13 mouse cellular contexts compared by ENCODE assay signal in genomic region chr11:101148751-101149150, GRCm38 (mm10). TPM values are rescaled to one million over a fixed set of nuclear protein-coding genes. Genes with fewer than 3 reads are reported as not detected.
DNase-seq lines count a peak whose midpoint lies in the region; ATAC-seq and TF ChIP-seq lines count a peak whose summit lies in the region.
"Had no signal": no experiment of that assay in that cellular context is flagged by ENCODE, and none has a peak within 500 bp of the region (broad histone marks: within the 10 kb centered on the region; RNA-seq: fewer than 3 reads in every experiment).

No protein-coding gene starts in this region.

- no peak overlapping the region for H3K4me3 ChIP-seq in heart, adult 2 months
- H3K4me3 ChIP-seq in heart, embryonic 11.5 days (ENCODE audit: low read depth, low read length): no peak overlapping the region
- H3K4me3 ChIP-seq in lung, embryonic 16.5 days (ENCODE audit: low read length): no peak overlapping the region
- H3K4me3 ChIP-seq in hindbrain, embryonic 16.5 days (ENCODE audit: low read length): no peak overlapping the region
- H3K4me3 ChIP-seq in stomach, embryonic 14.5 days (ENCODE audit: low read depth, low read length): no peak overlapping the region
- H3K4me3 ChIP-seq: forebrain, embryonic 12.5 days; liver, embryonic 12.5 days had no signal

- H3K9me3 ChIP-seq in heart, embryonic 11.5 days (replicated peaks; ENCODE audit: control insufficient read depth, low read length): no peaks in the 10 kb centered on the region
- no peaks in the 10 kb centered on the region for H3K9me3 ChIP-seq in lung, embryonic 16.5 days (ENCODE audit: control insufficient read depth, low read length)
- H3K9me3 ChIP-seq in hindbrain, embryonic 16.5 days (ENCODE audit: control insufficient read depth, low read length): no peaks in the 10 kb centered on the region
- no peaks in the 10 kb centered on the region for H3K9me3 ChIP-seq in stomach, embryonic 14.5 days (ENCODE audit: control insufficient read depth, low read depth, low read length)
- H3K9me3 ChIP-seq: forebrain, embryonic 12.5 days; liver, embryonic 12.5 days had no signal

- no peaks in the 10 kb centered on the region for H3K79me2 ChIP-seq in heart, adult 2 months (replicated peaks; ENCODE audit: control insufficient read depth, insufficient read depth, low read length)

- H3K36me3 ChIP-seq in heart, adult 2 months (ENCODE audit: control insufficient read depth, insufficient read depth, low read length): no peaks in the 10 kb centered on the region
- no peaks in the 10 kb centered on the region for H3K36me3 ChIP-seq in heart, embryonic 11.5 days (ENCODE audit: control insufficient read depth, insufficient read depth, low read length)
- no peaks in the 10 kb centered on the region for H3K36me3 ChIP-seq in lung, embryonic 16.5 days (ENCODE audit: control insufficient read depth, insufficient read depth, low read length)
- H3K36me3 ChIP-seq in hindbrain, embryonic 16.5 days (ENCODE audit: control insufficient read depth, insufficient read depth, low read length): no peaks in the 10 kb centered on the region
- H3K36me3 ChIP-seq in stomach, embryonic 14.5 days (ENCODE audit: control insufficient read depth, insufficient read depth, low read length): no peaks in the 10 kb centered on the region
- H3K36me3 ChIP-seq: forebrain, embryonic 12.5 days; liver, embryonic 12.5 days had no signal

- WGBS in heart, adult 2 months: 81% methylated on average over 10 of the region's 10 CpGs
- WGBS in heart, embryonic 11.5 days (ENCODE audit: insufficient replicate concordance): 67% methylated on average over 10 of the region's 10 CpGs
- 66% methylated on average over 10 of the region's 10 CpGs for WGBS in lung, embryonic 16.5 days
- 68% methylated on average over 10 of the region's 10 CpGs for WGBS in hindbrain, embryonic 16.5 days
- 53% methylated on average over 10 of the region's 10 CpGs for WGBS in stomach, embryonic 14.5 days

- intact Hi-C loops in heart, adult 2 months (cut with DNase I): no loop called here

- H3K4me1 ChIP-seq in heart, adult 2 months (ENCODE audit: control insufficient read depth, insufficient read depth, low read length): no peaks in the 10 kb centered on the region
- H3K4me1 ChIP-seq in heart, embryonic 11.5 days (ENCODE audit: control insufficient read depth, insufficient read depth, low read length): peaks cover 9% of the 10 kb centered on the region
- peaks cover 16% of the 10 kb centered on the region for H3K4me1 ChIP-seq in lung, embryonic 16.5 days (replicated peaks; ENCODE audit: control insufficient read depth, insufficient read depth, low read length)
- H3K4me1 ChIP-seq in hindbrain, embryonic 16.5 days (ENCODE audit: control insufficient read depth, insufficient read depth, low read depth, low read length): peaks cover 9% of the 10 kb centered on the region
- H3K4me1 ChIP-seq in stomach, embryonic 14.5 days (ENCODE audit: control insufficient read depth, insufficient read depth, low read length): peaks cover 18% of the 10 kb centered on the region
- H3K4me1 ChIP-seq: liver, embryonic 12.5 days had no signal

- no peak for TF ChIP-seq POLR2A in heart, adult 2 months (IDR thresholded peaks at IDR 0.05; ENCODE audit: insufficient read depth, low read depth, low read length)

- ATAC-seq in heart, embryonic 11.5 days (replicated peaks; ENCODE audit: insufficient number of reproducible peaks, low FRiP score, low TSS enrichment): no peak
- no peak for ATAC-seq in lung, embryonic 16.5 days (ENCODE audit: low read depth)
- ATAC-seq in hindbrain, embryonic 16.5 days: no peak
- no peak for ATAC-seq in stomach, embryonic 14.5 days (ENCODE audit: insufficient number of reproducible peaks, insufficient read depth, low FRiP score, low read depth)
- no peak for ATAC-seq in inflammation-experienced regulatory T-cells, adult 6 months
- ATAC-seq: liver, embryonic 12.5 days had no signal

- DNase-seq in heart, adult 2 months: no peak
- no peak for DNase-seq in lung, postnatal 10 days
- DNase-seq in adrenal gland, postnatal 10 days: no peak
- DNase-seq: cerebellum, postnatal 25 days had no signal

- peak overlapping the region; percentile 54 for H3K27ac ChIP-seq in heart, adult 2 months
- no peak overlapping the region for H3K27ac ChIP-seq in heart, embryonic 11.5 days (ENCODE audit: low read depth, low read length)
- H3K27ac ChIP-seq in lung, embryonic 16.5 days (ENCODE audit: low read length): peak overlapping the region; percentile 63
- H3K27ac ChIP-seq in hindbrain, embryonic 16.5 days (ENCODE audit: low read depth, low read length): peak overlapping the region; percentile 14; the same call in 1 of the 2 replicates
- peak overlapping the region; percentile 86 for H3K27ac ChIP-seq in stomach, embryonic 14.5 days (ENCODE audit: low read length)
- H3K27ac ChIP-seq: liver, embryonic 12.5 days had no signal

- no peak for TF ChIP-seq CTCF in heart, adult 2 months (IDR thresholded peaks at IDR 0.05)

- no peaks in the 10 kb centered on the region for H3K27me3 ChIP-seq in heart, adult 2 months (ENCODE audit: control insufficient read depth, insufficient read depth, low read length)
- H3K27me3 ChIP-seq in heart, embryonic 11.5 days (ENCODE audit: control insufficient read depth, insufficient read depth, low read length): no peaks in the 10 kb centered on the region
- H3K27me3 ChIP-seq in lung, embryonic 16.5 days (ENCODE audit: control insufficient read depth, insufficient read depth, low read depth, low read length): no peaks in the 10 kb centered on the region
- H3K27me3 ChIP-seq in hindbrain, embryonic 16.5 days (replicated peaks; ENCODE audit: control insufficient read depth, insufficient read depth, low read length): no peaks in the 10 kb centered on the region
- H3K27me3 ChIP-seq in stomach, embryonic 14.5 days (ENCODE audit: control insufficient read depth, insufficient read depth, low read length): no peaks in the 10 kb centered on the region
- H3K27me3 ChIP-seq: forebrain, embryonic 12.5 days had no signal

- no peak overlapping the region for H3K4me2 ChIP-seq in heart, embryonic 11.5 days
- H3K4me2 ChIP-seq in lung, embryonic 16.5 days (ENCODE audit: low read depth, low read length): no peak overlapping the region
- no peak overlapping the region for H3K4me2 ChIP-seq in hindbrain, embryonic 16.5 days (ENCODE audit: low read length)
- peak overlapping the region; percentile 6; the same call in 1 of the 2 replicates for H3K4me2 ChIP-seq in stomach, embryonic 14.5 days (replicated peaks; ENCODE audit: low read depth, low read length)
- H3K4me2 ChIP-seq: forebrain, embryonic 12.5 days; liver, embryonic 12.5 days had no signal

- no peak overlapping the region for H3K9ac ChIP-seq in heart, adult 2 months (ENCODE audit: low read depth, low read length)
- H3K9ac ChIP-seq in heart, embryonic 11.5 days (ENCODE audit: low read depth, low read length): no peak overlapping the region
- H3K9ac ChIP-seq in lung, embryonic 16.5 days (ENCODE audit: low read length): peak overlapping the region; percentile 44; the same call in 1 of the 2 replicates
- no peak overlapping the region for H3K9ac ChIP-seq in hindbrain, embryonic 16.5 days (ENCODE audit: low read depth, low read length)
- no peak overlapping the region for H3K9ac ChIP-seq in stomach, embryonic 14.5 days (replicated peaks; ENCODE audit: low read depth, low read length)
- H3K9ac ChIP-seq: forebrain, embryonic 12.5 days; liver, embryonic 12.5 days had no signal

- no peak for TF ChIP-seq EP300 in heart, adult 2 months (IDR thresholded peaks at IDR 0.05; ENCODE audit: insufficient read depth, low read depth, low read length)

RNA-seq across cellular contexts. Expression of gene Tubg2, which starts 7.0 kb away (rescaled TPM):
- 1 to 10 TPM; 3.5 TPM for total RNA-seq in heart, adult 2 months (2021)
- polyA plus RNA-seq in heart, adult 2 months (2012; rRNA removed): 2.1 and 2.9 TPM in 2 replicates
- 4.3 TPM in 2 replicates for polyA plus RNA-seq in heart, embryonic 11.5 days (2014; fragmentation: Nextera tagmentation; extraction: Ambion mirVana)
- 3.1 TPM in 2 replicates for polyA plus RNA-seq in lung, embryonic 16.5 days (2015; fragmentation: Nextera tagmentation; extraction: Ambion mirVana)
- 56.9 and 60.3 TPM in 2 replicates for polyA plus RNA-seq in hindbrain, embryonic 16.5 days (2015; fragmentation: Nextera tagmentation; extraction: Ambion mirVana)
- 3.6 and 4.5 TPM in 2 replicates for polyA plus RNA-seq in stomach, embryonic 14.5 days (2014; fragmentation: Nextera tagmentation; extraction: Ambion mirVana)
- 1 to 10 TPM; 1.2 to 1.8 (median 1.5) TPM for polyA plus RNA-seq in inflammation-experienced regulatory T-cells, adult 6 months (2017; shearing (Covaris generic))
- total RNA-seq in adrenal gland, postnatal 10 days (2021): 1 to 10 TPM; 6.9 to 7.2 TPM
- total RNA-seq: monocyte, adult 5-6 weeks had no signal

RNA-seq across cellular contexts. Expression of gene Cntnap1, which starts 21.6 kb away (rescaled TPM):
- 1 to 10 TPM; 1.3 to 1.5 TPM for total RNA-seq in heart, adult 2 months (2021)
- 3.1 and 4.0 TPM in 2 replicates for polyA plus RNA-seq in heart, adult 2 months (2012; rRNA removed)
- polyA plus RNA-seq in heart, embryonic 11.5 days (2014; fragmentation: Nextera tagmentation; extraction: Ambion mirVana): 0.46 and 0.70 TPM in 2 replicates
- 1.1 and 1.2 TPM in 2 replicates for polyA plus RNA-seq in lung, embryonic 16.5 days (2015; fragmentation: Nextera tagmentation; extraction: Ambion mirVana)
- polyA plus RNA-seq in hindbrain, embryonic 16.5 days (2015; fragmentation: Nextera tagmentation; extraction: Ambion mirVana): 8.7 and 11.2 TPM in 2 replicates
- 2.1 and 2.2 TPM in 2 replicates for polyA plus RNA-seq in stomach, embryonic 14.5 days (2014; fragmentation: Nextera tagmentation; extraction: Ambion mirVana)
- polyA plus RNA-seq in inflammation-experienced regulatory T-cells, adult 6 months (2017; shearing (Covaris generic)): under 1 TPM in 2 of 3 experiments, not detected in 1; 0.09 to 0.15 TPM
- total RNA-seq in adrenal gland, postnatal 10 days (2021): 10 to 100 TPM; 12.1 to 15.9 TPM

RNA-seq across cellular contexts. Expression of gene Plekhh3, which starts 22.4 kb away (rescaled TPM):
- 10 to 100 TPM; 14.3 to 28.1 TPM for total RNA-seq in heart, adult 2 months (2021)
- 24.4 and 26.7 TPM in 2 replicates for polyA plus RNA-seq in heart, adult 2 months (2012; rRNA removed)
- 6.2 TPM in 2 replicates for polyA plus RNA-seq in heart, embryonic 11.5 days (2014; fragmentation: Nextera tagmentation; extraction: Ambion mirVana)
- 17.0 and 17.1 TPM in 2 replicates for polyA plus RNA-seq in lung, embryonic 16.5 days (2015; fragmentation: Nextera tagmentation; extraction: Ambion mirVana)
- polyA plus RNA-seq in hindbrain, embryonic 16.5 days (2015; fragmentation: Nextera tagmentation; extraction: Ambion mirVana): 9.3 and 9.5 TPM in 2 replicates
- polyA plus RNA-seq in stomach, embryonic 14.5 days (2014; fragmentation: Nextera tagmentation; extraction: Ambion mirVana): 25.6 and 26.0 TPM in 2 replicates
- polyA plus RNA-seq in inflammation-experienced regulatory T-cells, adult 6 months (2017; shearing (Covaris generic)): not detected
- total RNA-seq in adrenal gland, postnatal 10 days (2021): 10 to 100 TPM; 26.2 to 40.8 TPM

RNA-seq across cellular contexts. Expression of gene Ccr10, which starts 26.5 kb away (rescaled TPM):
- total RNA-seq in heart, adult 2 months (2021): not detected
- polyA plus RNA-seq in heart, adult 2 months (2012; rRNA removed): 0.14 TPM in 1 of 2 replicates, not detected in the other
- polyA plus RNA-seq in heart, embryonic 11.5 days (2014; fragmentation: Nextera tagmentation; extraction: Ambion mirVana): 0.13 and 0.39 TPM in 2 replicates
- 0.23 and 0.35 TPM in 2 replicates for polyA plus RNA-seq in lung, embryonic 16.5 days (2015; fragmentation: Nextera tagmentation; extraction: Ambion mirVana)
- 0.32 and 0.60 TPM in 2 replicates for polyA plus RNA-seq in hindbrain, embryonic 16.5 days (2015; fragmentation: Nextera tagmentation; extraction: Ambion mirVana)
- polyA plus RNA-seq in stomach, embryonic 14.5 days (2014; fragmentation: Nextera tagmentation; extraction: Ambion mirVana): 0.14 and 0.33 TPM in 2 replicates
- under 1 TPM in 2 of 3 experiments, not detected in 1; 0.33 to 0.55 TPM for polyA plus RNA-seq in inflammation-experienced regulatory T-cells, adult 6 months (2017; shearing (Covaris generic))
- total RNA-seq in adrenal gland, postnatal 10 days (2021): under 1 TPM; 0.78 to 1.00 TPM
- polyA plus RNA-seq: heart, embryonic 14.5 days had no signal

RNA-seq across cellular contexts. Expression of gene Tubg1, which starts 29.0 kb away (rescaled TPM):
- 10 to 100 TPM; 22.7 to 23.6 TPM for total RNA-seq in heart, adult 2 months (2021)
- polyA plus RNA-seq in heart, adult 2 months (2012; rRNA removed): 14.2 and 17.2 TPM in 2 replicates
- polyA plus RNA-seq in heart, embryonic 11.5 days (2014; fragmentation: Nextera tagmentation; extraction: Ambion mirVana): 82.1 and 83.5 TPM in 2 replicates
- polyA plus RNA-seq in lung, embryonic 16.5 days (2015; fragmentation: Nextera tagmentation; extraction: Ambion mirVana): 70.6 and 82.1 TPM in 2 replicates
- polyA plus RNA-seq in hindbrain, embryonic 16.5 days (2015; fragmentation: Nextera tagmentation; extraction: Ambion mirVana): 79.6 and 80.2 TPM in 2 replicates
- 70.5 and 70.9 TPM in 2 replicates for polyA plus RNA-seq in stomach, embryonic 14.5 days (2014; fragmentation: Nextera tagmentation; extraction: Ambion mirVana)
- polyA plus RNA-seq in inflammation-experienced regulatory T-cells, adult 6 months (2017; shearing (Covaris generic)): 10 to 100 TPM; 24.7 to 32.4 (median 24.7) TPM
- total RNA-seq in adrenal gland, postnatal 10 days (2021): 10 to 100 TPM; 42.6 to 44.6 TPM

Comparison
In these comparisons a context has a peak if more than half of its experiments do, and no peak if none do; other contexts are left out.
1. RNA of gene Tubg2, which starts 7.0 kb away (polyA plus RNA-seq): 56.9 to 60.3 TPM in hindbrain, embryonic 16.5 days; 4.3 TPM in heart, embryonic 11.5 days, 3.6 to 4.5 TPM in stomach, embryonic 14.5 days, 3.1 TPM in lung, embryonic 16.5 days, 2.1 to 2.9 TPM in heart, adult 2 months and 1.2 to 1.8 TPM in inflammation-experienced regulatory T-cells, adult 6 months; every median in the first group is over 10 times any median in the second.